Mouse (Mus musculus): ENCODE measurements around the gene Mrgpra1.
"Not testable (repeated sequence)": the region's sequence is repeated elsewhere in the genome, so short reads cannot be mapped to it uniquely, and the experiment has no call there.

The Mrgpra1 gene

GRCm38 (mm10) chr7:47354140-47354539, at the start of gene Mrgpra1:
Gene Mrgpra1, minus strand, starts transcription at chr7:47354240.
- DNase-seq (ENCODE audit: low read depth, low spot score) = no peak

- no peak for DNase-seq (ENCODE audit: low read depth, low spot score)
These were observed 47.1 kb upstream of the Mrgpra1 start for GRCm38 (mm10) chr7:47401125-47401524.

GRCm38 (mm10) chr7:47348421-47348820, 5.6 kb downstream of the Mrgpra1 start:
- DNase-seq (ENCODE audit: low read depth, low spot score) = no peak

- DNase-seq (ENCODE audit: low read depth, low spot score) = no peak
These were observed 8.0 kb downstream of the Mrgpra1 start for GRCm38 (mm10) chr7:47345905-47346478.

GRCm38 (mm10) chr7:47341887-47342286, 12.2 kb downstream of the Mrgpra1 start:
- DNase-seq (ENCODE audit: low read depth, low spot score) = not testable (repeated sequence)

GRCm38 (mm10) chr7:47341389-47341788, 12.7 kb downstream of the Mrgpra1 start:
- not testable (repeated sequence) for DNase-seq (ENCODE audit: low read depth, low spot score)

GRCm38 (mm10) chr7:47318299-47318698, 35.7 kb downstream of the Mrgpra1 start:
- DNase-seq (ENCODE audit: low read depth, low spot score) = no peak

GRCm38 (mm10) chr7:47312289-47312688, 41.8 kb downstream of the Mrgpra1 start:
- DNase-seq (ENCODE audit: low read depth, low spot score) = no peak

- no peak for DNase-seq (ENCODE audit: low read depth, low spot score)
These were observed 44.2 kb downstream of the Mrgpra1 start for GRCm38 (mm10) chr7:47309855-47310254.

GRCm38 (mm10) chr7:47304661-47305060, 49.4 kb downstream of the Mrgpra1 start:
- not testable (repeated sequence) for DNase-seq (ENCODE audit: low read depth, low spot score)

- not testable (repeated sequence) for DNase-seq (ENCODE audit: low read depth, low spot score)
These were observed 54.4 kb downstream of the Mrgpra1 start for GRCm38 (mm10) chr7:47299612-47300011.
